Mouse (Mus musculus): Measurements from ENCODE around the gene Bbip1.
A peak's percentile ranks its signal among the peaks of the same experiment; 100 is the strongest.
"Not testable (repeated sequence)": the region's sequence is repeated elsewhere in the genome, so short reads cannot be mapped to it uniquely, and the experiment has no call there.

Bbip1 gene

GRCm38 (mm10) chr19:53925338-53925751 is 19.1 kb downstream of the Bbip1 start:
- peak; percentile 68 for DNase-seq (ENCODE audit: low read depth, low spot score)

- not testable (repeated sequence) for DNase-seq (ENCODE audit: low read depth, low spot score)
Measured at GRCm38 (mm10) chr19:53921996-53922395, 22.4 kb downstream of the Bbip1 start.

- DNase-seq (ENCODE audit: low read depth, low spot score), result no peak
Measured at GRCm38 (mm10) chr19:53919541-53919940, 24.9 kb downstream of the Bbip1 start.

- DNase-seq (ENCODE audit: low read depth, low spot score), result no peak
Measured at GRCm38 (mm10) chr19:53914950-53915349, 29.5 kb downstream of the Bbip1 start.

- DNase-seq (ENCODE audit: low read depth, low spot score), result not testable (repeated sequence)
Measured at GRCm38 (mm10) chr19:53906703-53907070, 37.7 kb downstream of the Bbip1 start.

- no peak for DNase-seq (ENCODE audit: low read depth, low spot score)
Measured at GRCm38 (mm10) chr19:53906033-53906702, 38.3 kb downstream of the Bbip1 start.

- DNase-seq (ENCODE audit: low read depth, low spot score), result no peak
Measured at GRCm38 (mm10) chr19:53904833-53905480, 39.5 kb downstream of the Bbip1 start.

- DNase-seq (ENCODE audit: low read depth, low spot score), result peak; percentile 70
Measured at GRCm38 (mm10) chr19:53903507-53904321, 40.7 kb downstream of the Bbip1 start.

- DNase-seq (ENCODE audit: low read depth, low spot score), result peak; percentile 99
Measured at GRCm38 (mm10) chr19:53902739-53903487, 41.5 kb downstream of the Bbip1 start.

- no peak for DNase-seq (ENCODE audit: low read depth, low spot score)
Measured at GRCm38 (mm10) chr19:53901931-53902738, 42.3 kb downstream of the Bbip1 start.

- no peak for DNase-seq (ENCODE audit: low read depth, low spot score)
Measured at GRCm38 (mm10) chr19:53899941-53900610, 44.4 kb downstream of the Bbip1 start.

- DNase-seq (ENCODE audit: low read depth, low spot score), result no peak
Measured at GRCm38 (mm10) chr19:53898970-53899900, 45.2 kb downstream of the Bbip1 start.

- no peak for DNase-seq (ENCODE audit: low read depth, low spot score)
Measured at GRCm38 (mm10) chr19:53898498-53898897, 45.9 kb downstream of the Bbip1 start.

GRCm38 (mm10) chr19:53898046-53898445 is 46.4 kb downstream of the Bbip1 start:
- peak; percentile 48 for DNase-seq (ENCODE audit: low read depth, low spot score)

- no peak for DNase-seq (ENCODE audit: low read depth, low spot score)
Measured at GRCm38 (mm10) chr19:53894538-53895121, 49.8 kb downstream of the Bbip1 start.

- no peak for DNase-seq (ENCODE audit: low read depth, low spot score)
Measured at GRCm38 (mm10) chr19:53893711-53894171, 50.7 kb downstream of the Bbip1 start.

- DNase-seq (ENCODE audit: low read depth, low spot score), result peak; percentile 71
Measured at GRCm38 (mm10) chr19:53892838-53893359, 51.5 kb downstream of the Bbip1 start.

- no peak for DNase-seq (ENCODE audit: low read depth, low spot score)
Measured at GRCm38 (mm10) chr19:53892061-53892460, 52.4 kb downstream of the Bbip1 start, which contains the start of gene Pdcd4. Pdcd4 (plus strand) TSS chr19:53892231.

All from brain, adult 2 months (tissue).